Mouse (Mus musculus): ENCODE measurements at regions not wholly inside any gene's neighbourhood (a gene's known extent, or its start where the extent isn't known, plus 50 kb on each side); places are given as distances from the start of the nearest gene placed in this dataset.

DNA sequence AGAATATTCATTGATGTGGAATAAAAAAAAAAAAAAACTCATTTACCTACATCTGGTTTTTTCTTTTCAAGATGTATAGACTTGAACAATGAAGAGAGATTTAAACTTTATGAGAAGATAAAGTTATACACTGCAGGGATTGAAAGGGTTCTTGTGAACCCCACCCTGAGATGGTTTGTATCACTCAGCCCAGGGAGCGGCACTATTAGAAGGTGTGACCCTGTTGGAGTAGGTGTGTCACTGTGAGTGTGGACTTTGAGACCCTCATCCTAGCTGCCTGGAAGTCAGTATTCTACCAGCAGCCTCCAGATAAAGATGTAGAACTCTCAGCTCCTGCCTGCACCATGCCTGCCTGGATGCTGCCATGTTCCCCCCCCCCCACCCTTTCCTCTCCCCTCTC is 182.7 kb upstream of the Hnrnpa3 start:
- TF ChIP-seq CTCF (IDR thresholded peaks at IDR 0.05; ENCODE audit: low read depth, low read length): no peak
- no peak for TF ChIP-seq GATA2 (IDR thresholded peaks at IDR 0.05; ENCODE audit: borderline replicate concordance, low read depth, low read length)

Measured in G1E (cell line).